Mouse (Mus musculus): Measurements from ENCODE around the gene Ski.
A peak's percentile ranks its signal among the peaks of the same experiment; 100 is the strongest.

Gene Ski

DNA sequence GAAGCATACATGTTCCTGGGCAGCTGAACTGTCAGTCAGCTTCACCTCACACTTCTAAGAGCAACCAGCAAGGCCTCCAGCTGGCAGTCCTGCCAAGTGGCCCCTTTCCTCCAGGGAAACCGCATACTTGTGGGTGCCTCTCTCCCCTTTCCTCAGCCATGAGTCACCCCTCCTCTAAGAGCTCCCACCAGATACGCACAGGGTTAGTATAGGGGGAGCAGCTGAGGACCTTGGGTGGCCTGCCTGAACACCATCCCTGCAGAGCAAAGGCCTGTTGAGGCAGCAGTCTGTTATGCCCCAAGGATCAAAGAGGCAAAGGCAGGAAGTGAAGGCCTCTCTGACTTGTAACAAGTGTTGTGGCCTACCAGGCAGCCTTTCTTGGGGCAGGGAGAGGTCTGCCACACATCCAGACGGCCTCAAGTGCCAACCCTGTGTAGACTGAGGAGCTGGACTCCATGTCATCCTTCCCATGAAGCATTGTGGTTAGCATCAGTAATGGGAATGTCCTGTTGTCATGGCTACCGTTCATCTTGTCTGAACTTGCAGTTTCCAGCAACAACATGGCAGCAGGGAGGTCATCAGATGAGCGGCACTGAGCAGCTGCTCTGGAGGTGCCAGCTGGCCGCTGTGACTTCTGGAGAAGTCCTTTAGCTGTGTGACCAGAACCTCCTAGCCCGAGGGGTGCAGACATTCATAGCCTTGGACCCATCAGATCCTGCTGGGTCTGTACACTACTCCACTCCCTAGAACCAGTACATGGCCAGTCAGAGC, 95.6 kb downstream of the Ski start:
- DNase-seq: no peak

DNA sequence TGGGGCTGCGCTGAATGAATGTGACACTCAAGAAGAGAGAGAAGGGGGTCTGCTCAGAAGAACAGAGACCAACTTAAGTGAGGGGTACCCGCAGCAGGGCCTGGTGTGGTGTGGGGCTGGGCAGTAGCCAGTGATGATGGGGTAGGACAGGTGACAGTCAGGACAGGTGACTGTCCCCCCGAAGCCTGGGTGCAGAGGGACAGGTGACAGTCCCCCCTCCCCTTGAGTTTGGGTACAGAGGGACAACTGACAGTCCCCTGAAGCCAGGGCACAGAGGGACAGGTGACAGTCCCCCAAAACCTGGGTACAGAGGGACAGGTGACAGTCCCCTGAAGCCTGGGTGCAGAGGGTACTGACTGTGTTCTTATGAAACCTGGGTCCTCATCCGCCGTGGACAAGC, 96.2 kb downstream of the Ski start:
- no peak for DNase-seq

DNA sequence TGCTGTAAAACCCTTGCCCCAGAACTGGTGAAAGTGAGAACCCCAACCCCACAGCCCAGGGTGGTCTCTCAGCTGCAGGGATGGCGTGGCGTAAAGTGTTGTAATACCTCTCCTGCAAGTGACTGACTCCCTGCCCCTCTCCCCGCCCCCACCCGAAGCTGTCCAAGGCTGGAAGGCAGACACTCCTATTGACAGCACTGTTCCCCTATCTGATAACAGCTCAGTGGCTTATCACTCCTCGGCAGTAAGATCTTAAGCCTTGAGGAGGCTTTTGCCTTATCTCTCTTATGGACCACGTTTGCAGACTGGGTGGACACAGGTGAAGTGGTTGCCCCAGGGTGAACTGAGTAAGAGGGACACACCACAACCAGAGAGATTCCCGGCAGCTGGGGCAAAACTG, 97.1 kb downstream of the Ski start:
- DNase-seq: no peak

- peak; percentile 42 to 63 for DNase-seq
Observed at GRCm38 (mm10) chr4:155123868-155124534, 98.4 kb downstream of the Ski start.

- DNase-seq: peak; percentile 27 to 51
Observed at GRCm38 (mm10) chr4:155122444-155123040, 99.8 kb downstream of the Ski start.

DNA sequence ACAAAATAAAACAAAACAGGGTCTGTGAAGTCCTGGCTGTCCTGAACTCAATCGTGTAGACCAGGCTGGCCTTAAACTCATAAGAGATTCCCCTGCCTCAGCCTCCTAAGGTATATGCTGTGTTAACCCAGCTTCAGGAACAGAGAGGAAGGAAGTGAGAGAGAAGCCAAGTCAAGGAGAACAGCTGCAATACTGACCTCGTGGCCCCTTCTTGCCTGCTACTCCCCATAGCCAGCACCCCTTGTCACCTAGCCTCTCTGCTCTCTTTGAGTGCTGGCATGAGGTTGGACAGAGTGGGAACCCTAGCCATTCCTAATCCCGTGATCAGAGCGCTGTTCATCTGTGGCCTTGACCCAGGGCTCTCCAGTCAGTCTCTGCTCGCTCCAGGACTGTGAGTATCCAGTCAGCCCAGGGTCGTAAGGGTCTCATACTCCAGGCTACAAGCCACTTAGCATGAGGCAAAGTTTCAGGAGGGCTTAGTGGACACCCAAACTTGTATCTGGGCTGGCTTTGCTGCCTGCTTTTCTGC, 100.4 kb downstream of the Ski start:
- no peak for DNase-seq

GRCm38 (mm10) chr4:155121222-155121621, 101.2 kb downstream of the Ski start:
- no peak for DNase-seq

GRCm38 (mm10) chr4:155120583-155120982, 101.8 kb downstream of the Ski start:
- no peak for DNase-seq

GRCm38 (mm10) chr4:155120038-155120437, 102.4 kb downstream of the Ski start:
- DNase-seq: no peak

DNA sequence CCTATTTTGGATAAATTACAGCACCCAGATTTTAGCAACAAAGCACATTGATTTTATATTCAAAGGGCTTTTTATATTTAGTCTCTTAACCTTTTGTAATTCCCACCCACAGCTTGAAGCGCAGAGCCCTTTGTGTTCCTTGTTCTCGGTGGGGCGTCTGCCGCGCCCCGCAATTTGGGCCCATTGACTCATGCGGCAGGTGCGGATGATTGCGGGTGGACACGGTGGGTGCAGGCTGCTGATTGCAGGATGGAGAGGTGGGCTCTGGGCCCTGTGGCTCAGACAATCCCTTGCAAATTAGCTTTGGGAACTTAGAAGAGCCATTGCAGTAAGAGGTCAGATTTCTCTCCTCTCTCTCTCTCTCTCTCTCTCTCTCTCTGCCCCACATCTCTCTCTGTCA, 104.1 kb downstream of the Ski start:
- no peak for DNase-seq

DNA sequence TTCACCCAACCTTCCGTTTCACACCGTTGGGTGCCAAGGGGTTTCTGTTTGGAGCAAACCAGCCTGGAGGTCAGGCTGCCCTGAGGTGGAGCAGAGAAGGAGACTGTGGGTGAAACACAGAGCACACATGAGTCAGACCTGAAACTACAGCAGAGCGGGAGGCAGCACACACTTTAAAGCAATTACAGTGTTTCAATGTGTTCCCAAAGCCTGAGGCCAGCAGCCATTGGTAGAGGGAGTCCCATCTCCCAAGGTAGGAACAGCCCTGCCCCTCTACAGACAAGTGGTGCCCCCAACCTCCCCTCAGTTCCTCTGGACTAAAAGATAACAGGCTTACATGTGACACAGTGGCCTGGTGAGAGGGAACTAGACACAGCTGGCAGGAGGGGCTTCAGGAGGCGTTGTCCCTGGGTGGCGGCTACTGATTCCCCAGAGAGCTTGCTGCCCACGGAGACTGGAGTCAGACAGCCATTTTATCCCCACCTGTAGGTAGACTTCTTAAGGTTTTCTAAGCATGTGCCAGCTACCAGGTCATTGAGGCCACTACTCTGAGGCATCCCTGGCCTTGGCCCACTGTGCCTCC, 104.9 kb downstream of the Ski start:
- DNase-seq: no peak

DNA sequence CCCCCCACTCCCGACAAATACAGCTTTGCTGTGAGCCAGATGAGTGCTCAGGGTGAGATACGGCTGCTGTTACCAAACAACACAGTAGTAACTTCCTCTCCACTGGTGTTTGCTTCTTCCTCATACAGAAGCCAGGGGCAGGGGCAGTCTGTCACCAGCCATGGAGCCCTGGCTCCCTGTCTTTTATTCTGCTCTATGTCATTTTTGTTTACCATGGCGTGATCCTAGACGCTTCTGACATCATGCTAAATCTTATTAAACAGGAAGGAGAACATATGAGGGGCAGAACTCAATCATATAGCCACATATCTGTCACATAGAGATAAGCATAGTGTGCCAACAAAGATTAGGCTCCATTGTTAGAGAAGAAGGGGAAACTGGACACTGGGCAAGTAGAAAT, 105.8 kb downstream of the Ski start:
- no peak for DNase-seq

- DNase-seq: no peak
Observed at GRCm38 (mm10) chr4:155113766-155114410, 108.5 kb downstream of the Ski start.

- no peak for DNase-seq
Observed at GRCm38 (mm10) chr4:155109471-155109870, 112.9 kb downstream of the Ski start.

- DNase-seq: no peak
Observed at GRCm38 (mm10) chr4:155107886-155108285, 114.5 kb downstream of the Ski start.

All from kidney, postnatal 36 days (tissue).